Comparison of ENCODE assay signal across 8 mouse cellular contexts in the genomic region with DNA sequence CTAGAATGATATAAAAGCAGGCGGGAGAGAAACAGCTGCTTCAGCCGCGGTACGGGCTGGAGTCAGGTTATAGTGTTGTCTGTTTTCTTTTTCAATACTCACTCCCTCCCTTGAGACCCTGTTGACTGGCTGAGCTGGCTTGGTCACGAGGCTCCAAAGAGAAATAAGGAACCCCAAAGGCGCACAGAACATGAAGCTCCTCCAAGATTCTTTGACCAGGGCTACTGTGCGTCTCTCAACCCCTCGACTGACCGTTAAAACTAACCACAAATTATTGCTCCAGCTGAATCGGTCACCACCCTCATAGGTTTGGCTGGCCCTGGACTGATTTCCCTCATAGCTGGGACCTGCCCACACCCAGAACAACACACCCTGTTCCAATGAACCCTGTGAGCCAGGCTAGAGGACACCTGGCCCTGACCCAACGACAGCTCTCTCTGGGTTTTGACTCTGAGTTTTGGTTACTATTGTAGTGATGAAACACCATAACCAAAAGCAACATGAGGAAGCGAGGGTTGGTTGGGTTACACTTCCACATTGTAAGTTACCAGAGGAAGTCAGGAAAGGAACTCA. TPM values are rescaled to one million over a fixed set of nuclear protein-coding genes. Genes with fewer than 3 reads are reported as not detected.
A peak's percentile ranks its signal among the peaks of the same experiment; 100 is the strongest.
DNase-seq lines count a peak whose midpoint lies in the region; ATAC-seq and TF ChIP-seq lines count a peak whose summit lies in the region.

No protein-coding gene starts in this region.

- H3K9ac ChIP-seq in lung, embryonic 14.5 days = no peak overlapping the region
- H3K9ac ChIP-seq in liver, embryonic 11.5 days (ENCODE audit: low read depth, low read length) = peak overlapping the region; percentile 72

- peak overlapping the region; percentile 50; the same call in 1 of the 2 replicates for H3K4me2 ChIP-seq in lung, embryonic 14.5 days
- H3K4me2 ChIP-seq in liver, embryonic 11.5 days = peak overlapping the region; percentile 90

- ATAC-seq in lung, embryonic 14.5 days (ENCODE audit: insufficient read depth) = 0 out of 2 replicates have a peak, but pooled peaks have one; percentile 22
- peak; percentile 67 for ATAC-seq in liver, embryonic 11.5 days (replicated peaks; ENCODE audit: low FRiP score)
- ATAC-seq in activated CD4-positive, CD25-positive, alpha-beta regulatory T cell, adult 4 months = no peak

- no peak for DNase-seq in lung, embryonic 14.5 days
- DNase-seq in lung, postnatal 10 days = no peak
- DNase-seq in liver, embryonic 11.5 days (ENCODE audit: low spot score) = no peak
- peak; percentile 71 to 77 for DNase-seq in spleen, postnatal 10 days (ENCODE audit: low spot score in 2 of 2)
- DNase-seq in cerebellum, adult 9-11 months = no peak
- DNase-seq in MN1 (ENCODE audit: low spot score) = no peak

- no peaks in the 10 kb centered on the region for H3K27me3 ChIP-seq in lung, embryonic 14.5 days (ENCODE audit: insufficient read depth, low read length)
- no peaks in the 10 kb centered on the region; the same call in 1 of the 2 replicates for H3K27me3 ChIP-seq in erythroblast, embryonic 14.5 days (ENCODE audit: control insufficient read depth)
- H3K27me3 ChIP-seq in liver, embryonic 11.5 days (replicated peaks; ENCODE audit: control insufficient read depth, insufficient read depth, low read length) = no peaks in the 10 kb centered on the region; the same call in 1 of the 2 replicates

- H3K36me3 ChIP-seq in lung, embryonic 14.5 days (ENCODE audit: insufficient read depth) = no peaks in the 10 kb centered on the region
- H3K36me3 ChIP-seq in erythroblast, embryonic 14.5 days (ENCODE audit: control insufficient read depth) = peaks cover 40% of the 10 kb centered on the region
- peaks cover 14% of the 10 kb centered on the region; the same call in 1 of the 2 replicates for H3K36me3 ChIP-seq in liver, embryonic 11.5 days (ENCODE audit: control insufficient read depth, insufficient read depth, low read length)

- no peaks in the 10 kb centered on the region for H3K9me3 ChIP-seq in lung, embryonic 14.5 days (ENCODE audit: low read depth, low read length)
- peaks cover 7% of the 10 kb centered on the region for H3K9me3 ChIP-seq in erythroblast, embryonic 14.5 days (ENCODE audit: control insufficient read depth, low read length)
- no peaks in the 10 kb centered on the region for H3K9me3 ChIP-seq in liver, embryonic 11.5 days (ENCODE audit: control insufficient read depth, low read length)

- no peak overlapping the region for H3K4me3 ChIP-seq in lung, embryonic 14.5 days (ENCODE audit: low read depth, low read length)
- H3K4me3 ChIP-seq in erythroblast, embryonic 14.5 days (replicated peaks) = peak overlapping the region; percentile 82
- H3K4me3 ChIP-seq in liver, embryonic 11.5 days (ENCODE audit: low read depth, low read length) = peak overlapping the region; percentile 58

- WGBS in lung, embryonic 14.5 days = 74% methylated on average over 12 of the region's 12 CpGs
- 38% methylated on average over 12 of the region's 12 CpGs for WGBS in liver, embryonic 11.5 days

- H3K27ac ChIP-seq in lung, embryonic 14.5 days (ENCODE audit: low read depth) = 0 out of 2 replicates have a peak overlapping the region, but pooled peaks have one; percentile 21
- H3K27ac ChIP-seq in liver, embryonic 11.5 days (ENCODE audit: low read depth, low read length) = peak overlapping the region; percentile 78

- no peak for TF ChIP-seq CTCF in lung, embryonic 14.5 days (IDR thresholded peaks at IDR 0.05; ENCODE audit: low read depth)

- peaks cover 5% of the 10 kb centered on the region for H3K4me1 ChIP-seq in lung, embryonic 14.5 days (ENCODE audit: insufficient read depth)
- peaks cover 74% of the 10 kb centered on the region for H3K4me1 ChIP-seq in erythroblast, embryonic 14.5 days (ENCODE audit: control insufficient read depth)
- peaks cover 43% of the 10 kb centered on the region for H3K4me1 ChIP-seq in liver, embryonic 11.5 days (replicated peaks; ENCODE audit: control insufficient read depth, insufficient read depth, low read length)

RNA-seq across cellular contexts. Expression of gene Tnfrsf14, which starts 0.8 kb away (rescaled TPM):
- polyA plus RNA-seq in lung, embryonic 14.5 days (2014; fragmentation: Nextera tagmentation; extraction: Ambion mirVana) = 0.78 and 0.85 TPM in 2 replicates
- 12.5 and 19.4 TPM in 2 replicates for polyA plus RNA-seq in erythroblast, embryonic 14.5 days (2012)
- polyA plus RNA-seq in liver, embryonic 11.5 days (2014; fragmentation: Nextera tagmentation; extraction: Ambion mirVana) = 23.1 and 24.4 TPM in 2 replicates
- 100 to 1,000 TPM in 1 of 2 experiments, 10 to 100 TPM in 1; 57.3 to 109 TPM for polyA plus RNA-seq in activated CD4-positive, CD25-positive, alpha-beta regulatory T cell, adult 4 months (2017; shearing (Covaris generic))

RNA-seq across cellular contexts. Expression of gene Fam213b, which starts 30.2 kb away (rescaled TPM):
- 37.4 and 39.9 TPM in 2 replicates for polyA plus RNA-seq in lung, embryonic 14.5 days (2014; fragmentation: Nextera tagmentation; extraction: Ambion mirVana)
- polyA plus RNA-seq in erythroblast, embryonic 14.5 days (2012) = 0.21 and 0.47 TPM in 2 replicates
- polyA plus RNA-seq in liver, embryonic 11.5 days (2014; fragmentation: Nextera tagmentation; extraction: Ambion mirVana) = 17.4 and 20.1 TPM in 2 replicates
- polyA plus RNA-seq in activated CD4-positive, CD25-positive, alpha-beta regulatory T cell, adult 4 months (2017; shearing (Covaris generic)) = 1 to 10 TPM; 6.5 to 7.6 TPM

RNA-seq across cellular contexts. Expression of gene Hes5, which starts 31.5 kb away (rescaled TPM):
- polyA plus RNA-seq in lung, embryonic 14.5 days (2014; fragmentation: Nextera tagmentation; extraction: Ambion mirVana) = 0.14 and 0.15 TPM in 2 replicates
- polyA plus RNA-seq in erythroblast, embryonic 14.5 days (2012) = not detected in 2 replicates
- 0.63 TPM in 1 of 2 replicates, not detected in the other for polyA plus RNA-seq in liver, embryonic 11.5 days (2014; fragmentation: Nextera tagmentation; extraction: Ambion mirVana)
- polyA plus RNA-seq in activated CD4-positive, CD25-positive, alpha-beta regulatory T cell, adult 4 months (2017; shearing (Covaris generic)) = 1 to 10 TPM; 1.0 to 1.1 TPM

RNA-seq across cellular contexts. Expression of gene Pank4, which starts 34.7 kb away (rescaled TPM):
- polyA plus RNA-seq in lung, embryonic 14.5 days (2014; fragmentation: Nextera tagmentation; extraction: Ambion mirVana) = 49.3 and 51.0 TPM in 2 replicates
- 4.1 and 5.6 TPM in 2 replicates for polyA plus RNA-seq in erythroblast, embryonic 14.5 days (2012)
- 44.2 and 47.2 TPM in 2 replicates for polyA plus RNA-seq in liver, embryonic 11.5 days (2014; fragmentation: Nextera tagmentation; extraction: Ambion mirVana)
- polyA plus RNA-seq in activated CD4-positive, CD25-positive, alpha-beta regulatory T cell, adult 4 months (2017; shearing (Covaris generic)) = 10 to 100 TPM; 37.4 to 40.1 TPM

RNA-seq across cellular contexts. Expression of gene Mmel1, which starts 59.8 kb away (rescaled TPM):
- polyA plus RNA-seq in lung, embryonic 14.5 days (2014; fragmentation: Nextera tagmentation; extraction: Ambion mirVana) = 0.13 and 0.19 TPM in 2 replicates
- polyA plus RNA-seq in erythroblast, embryonic 14.5 days (2012) = 0.17 and 0.27 TPM in 2 replicates
- polyA plus RNA-seq in liver, embryonic 11.5 days (2014; fragmentation: Nextera tagmentation; extraction: Ambion mirVana) = 0.25 and 0.31 TPM in 2 replicates
- not detected for polyA plus RNA-seq in activated CD4-positive, CD25-positive, alpha-beta regulatory T cell, adult 4 months (2017; shearing (Covaris generic))

Comparison
In these comparisons a context has a peak if more than half of its experiments do, and no peak if none do; other contexts are left out.
1. DNase-seq: peak in spleen, postnatal 10 days (2 of 2); none in lung, embryonic 14.5 days (single experiment), lung, postnatal 10 days (single experiment), liver, embryonic 11.5 days (single experiment), cerebellum, adult 9-11 months (single experiment) and MN1 (single experiment).